Mouse (Mus musculus): Measurements from ENCODE around the gene Kcna1. TPM values are rescaled to one million over a fixed set of nuclear protein-coding genes. Genes with fewer than 3 reads are reported as not detected.
A peak's percentile ranks its signal among the peaks of the same experiment; 100 is the strongest.

Gene Kcna1
- not detected in 2 replicates for polyA plus RNA-seq (2015; fragmentation: Nextera tagmentation; extraction: Ambion mirVana)

DNA sequence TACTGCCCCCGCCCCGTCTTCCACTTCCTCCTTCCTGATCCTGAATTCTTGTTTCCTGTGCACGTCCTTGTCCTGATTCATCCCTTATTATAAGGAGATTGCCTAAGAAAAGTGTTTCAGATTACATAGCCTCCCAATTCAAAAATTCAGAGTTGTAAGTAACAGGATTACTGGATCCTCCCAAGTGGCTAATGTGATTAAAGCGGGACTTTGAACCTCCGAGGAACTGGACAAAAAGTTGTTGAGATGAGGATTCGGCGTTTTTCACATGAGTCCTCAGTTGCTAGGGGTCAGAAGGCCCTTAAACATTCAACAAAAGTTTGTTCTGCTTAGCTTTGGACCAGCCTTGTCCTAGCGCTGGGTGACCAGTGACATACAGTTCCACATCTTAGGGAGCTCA is at the start of gene Kcna1:
Gene Kcna1 (minus strand): TSS at position 4 of the 400 bp plus-strand sequence.
- WGBS (ENCODE audit: insufficient replicate concordance), result 26% methylated on average over 8 of the region's 8 CpGs
- no peak for ATAC-seq
- peaks cover 57% of the 10 kb centered on the region for H3K27me3 ChIP-seq (ENCODE audit: insufficient read depth, low read length)

DNA sequence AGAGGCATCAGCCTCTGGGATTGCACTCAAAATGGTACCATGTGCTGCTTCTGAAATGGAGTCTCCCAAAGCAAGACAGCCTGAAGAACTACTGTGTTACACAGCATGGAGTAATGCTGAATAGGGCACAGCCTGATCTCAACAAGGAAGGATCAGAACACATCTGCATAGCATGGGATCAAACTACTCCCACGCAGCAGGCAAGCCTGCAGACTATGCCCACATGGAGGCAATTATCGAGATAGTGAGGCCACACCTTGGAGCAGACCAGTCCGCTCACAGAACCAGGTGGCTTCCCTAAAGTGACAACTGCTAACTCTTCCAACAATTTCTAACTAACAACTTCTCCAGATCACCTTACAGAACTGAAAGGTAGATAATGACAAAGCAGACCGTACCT is 40.9 kb upstream of the Kcna1 start:
- WGBS (ENCODE audit: insufficient replicate concordance), result 65% methylated on average over 4 of the region's 4 CpGs
- no peak overlapping the region for H3K4me3 ChIP-seq (ENCODE audit: low read depth, low read length)
- no peaks in the 10 kb centered on the region for H3K27me3 ChIP-seq (ENCODE audit: insufficient read depth, low read length)
- no peak overlapping the region for H3K27ac ChIP-seq (ENCODE audit: low read depth)
- no peak overlapping the region for H3K9ac ChIP-seq (replicated peaks)
- no peaks in the 10 kb centered on the region for H3K9me3 ChIP-seq (ENCODE audit: low read length)
- ATAC-seq, result no peak
- TF ChIP-seq EP300 (IDR thresholded peaks at IDR 0.05; ENCODE audit: low read depth), result no peak
- TF ChIP-seq CTCF (IDR thresholded peaks at IDR 0.05; ENCODE audit: low read depth), result no peak
- no peak overlapping the region for H3K4me2 ChIP-seq (ENCODE audit: low read depth, low read length)
- H3K36me3 ChIP-seq (replicated peaks; ENCODE audit: insufficient read depth, low read length), result no peaks in the 10 kb centered on the region
- H3K4me1 ChIP-seq (ENCODE audit: insufficient read depth), result no peaks in the 10 kb centered on the region
- no peak for DNase-seq

More for the DNA sequence above, at the start of gene Kcna1:
- Histone ChIP-seq H3K4me3 (ENCODE audit: low read depth, low read length) (no peak within 1 kb of the TSS), H3K9me3 (ENCODE audit: low read length) (no peaks in the 10 kb centered on the region), H3K9ac (replicated peaks) (no peak within 1 kb of the TSS), H3K4me2 (ENCODE audit: low read depth, low read length) (peak within 1 kb of the TSS; percentile 14; the same call in 1 of the 2 replicates), H3K36me3 (replicated peaks; ENCODE audit: insufficient read depth, low read length) (no peaks in the 10 kb centered on the region), H3K27ac (ENCODE audit: low read depth) (no peak within 1 kb of the TSS), H3K4me1 (ENCODE audit: insufficient read depth) (0 out of 2 replicates have a peak, but pooled peaks cover 3% of the 10 kb centered on the region)
- no peak for DNase-seq
- TF ChIP-seq EP300 (IDR thresholded peaks at IDR 0.05; ENCODE audit: low read depth), result no peak

DNA sequence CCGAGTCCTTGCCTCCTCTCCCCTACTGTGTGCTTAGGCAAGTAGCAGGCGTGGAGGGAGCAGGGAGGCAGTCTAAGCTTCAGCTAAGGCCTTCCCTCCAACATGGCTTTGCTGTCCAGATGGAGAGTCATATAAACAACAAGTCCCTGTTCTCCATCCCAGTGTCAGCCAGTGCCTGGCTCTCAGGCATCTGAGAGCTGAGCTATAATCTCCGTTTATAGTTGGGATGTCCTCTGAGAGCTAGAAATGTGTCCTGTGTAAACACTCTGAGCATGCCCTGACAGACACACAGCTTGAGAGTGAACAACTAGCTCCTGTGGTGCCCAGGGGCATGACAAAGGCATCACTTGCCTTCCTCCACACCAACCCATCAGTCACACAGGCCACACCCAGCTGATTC is 39.0 kb upstream of the Kcna1 start:
- WGBS (ENCODE audit: insufficient replicate concordance), result 58% methylated on average over 3 of the region's 3 CpGs
- Histone ChIP-seq H3K4me1 (ENCODE audit: insufficient read depth) (no peaks in the 10 kb centered on the region), H3K36me3 (replicated peaks; ENCODE audit: insufficient read depth, low read length) (no peaks in the 10 kb centered on the region), H3K4me3 (ENCODE audit: low read depth, low read length) (no peak overlapping the region), H3K27ac (ENCODE audit: low read depth) (no peak overlapping the region), H3K9me3 (ENCODE audit: low read length) (no peaks in the 10 kb centered on the region), H3K9ac (replicated peaks) (no peak overlapping the region), H3K4me2 (ENCODE audit: low read depth, low read length) (no peak overlapping the region), H3K27me3 (ENCODE audit: insufficient read depth, low read length) (no peaks in the 10 kb centered on the region)
- DNase-seq, result no peak
- TF ChIP-seq CTCF (IDR thresholded peaks at IDR 0.05; ENCODE audit: low read depth) (no peak), EP300 (IDR thresholded peaks at IDR 0.05; ENCODE audit: low read depth) (no peak)
- ATAC-seq, result no peak

DNA sequence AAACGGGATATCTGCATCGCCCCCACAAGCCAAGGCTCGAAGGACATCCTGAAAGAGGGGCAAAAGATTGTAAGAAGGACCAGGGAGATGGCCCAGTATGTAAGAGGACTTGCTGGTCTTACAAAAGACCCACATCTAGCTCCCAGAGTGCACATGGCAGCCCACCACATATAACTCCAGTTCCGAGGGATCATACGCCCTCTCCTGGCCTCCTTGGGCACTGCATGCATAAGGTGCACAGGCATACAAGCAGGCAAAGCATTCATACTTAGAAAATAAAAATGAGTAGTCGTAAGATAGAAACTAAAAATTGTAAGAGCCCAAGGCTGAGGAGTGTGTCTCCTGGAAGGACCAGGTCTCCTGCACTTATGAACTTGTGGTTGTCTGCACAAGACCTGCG is 32.8 kb upstream of the Kcna1 start:
- peak; percentile 48 for TF ChIP-seq CTCF (IDR thresholded peaks at IDR 0.05; ENCODE audit: low read depth)
- no peak for TF ChIP-seq EP300 (IDR thresholded peaks at IDR 0.05; ENCODE audit: low read depth)
- Histone ChIP-seq H3K36me3 (replicated peaks; ENCODE audit: insufficient read depth, low read length) (no peaks in the 10 kb centered on the region), H3K4me1 (ENCODE audit: insufficient read depth) (no peaks in the 10 kb centered on the region), H3K4me3 (ENCODE audit: low read depth, low read length) (no peak overlapping the region), H3K4me2 (ENCODE audit: low read depth, low read length) (no peak overlapping the region), H3K27ac (ENCODE audit: low read depth) (no peak overlapping the region), H3K9me3 (ENCODE audit: low read length) (no peaks in the 10 kb centered on the region), H3K27me3 (ENCODE audit: insufficient read depth, low read length) (no peaks in the 10 kb centered on the region), H3K9ac (replicated peaks) (no peak overlapping the region)
- WGBS (ENCODE audit: insufficient replicate concordance), result 56% methylated on average over 7 of the region's 7 CpGs
- ATAC-seq (no peak), DNase-seq (no peak)

DNA sequence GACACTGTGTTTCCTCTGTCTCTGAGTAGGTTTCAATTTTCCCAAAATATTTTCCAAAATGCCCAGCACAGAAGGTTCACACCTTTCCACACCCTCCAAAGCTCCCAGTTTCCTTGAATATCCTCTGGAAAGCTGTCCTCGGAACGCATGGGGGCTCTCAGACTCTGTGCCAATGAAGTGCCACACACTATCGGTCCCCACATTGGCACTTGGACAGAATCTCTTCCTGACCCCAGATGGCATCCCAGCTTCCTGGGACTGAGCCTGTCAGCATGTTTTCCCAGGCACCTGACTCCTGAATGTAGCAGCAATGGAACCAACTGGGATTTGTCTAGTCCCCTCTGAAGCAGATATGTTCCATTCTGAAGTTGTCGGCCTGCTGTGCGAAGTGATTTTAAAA is 20.8 kb upstream of the Kcna1 start:
- Histone ChIP-seq H3K36me3 (replicated peaks; ENCODE audit: insufficient read depth, low read length) (no peaks in the 10 kb centered on the region), H3K4me3 (ENCODE audit: low read depth, low read length) (no peak overlapping the region), H3K4me2 (ENCODE audit: low read depth, low read length) (no peak overlapping the region), H3K4me1 (ENCODE audit: insufficient read depth) (no peaks in the 10 kb centered on the region), H3K9me3 (ENCODE audit: low read length) (no peaks in the 10 kb centered on the region), H3K9ac (replicated peaks) (no peak overlapping the region), H3K27ac (ENCODE audit: low read depth) (no peak overlapping the region), H3K27me3 (ENCODE audit: insufficient read depth, low read length) (no peaks in the 10 kb centered on the region)
- ATAC-seq, result no peak
- no peak for TF ChIP-seq EP300 (IDR thresholded peaks at IDR 0.05; ENCODE audit: low read depth)
- 77% methylated on average over 5 of the region's 5 CpGs for WGBS (ENCODE audit: insufficient replicate concordance)
- DNase-seq, result no peak

DNA sequence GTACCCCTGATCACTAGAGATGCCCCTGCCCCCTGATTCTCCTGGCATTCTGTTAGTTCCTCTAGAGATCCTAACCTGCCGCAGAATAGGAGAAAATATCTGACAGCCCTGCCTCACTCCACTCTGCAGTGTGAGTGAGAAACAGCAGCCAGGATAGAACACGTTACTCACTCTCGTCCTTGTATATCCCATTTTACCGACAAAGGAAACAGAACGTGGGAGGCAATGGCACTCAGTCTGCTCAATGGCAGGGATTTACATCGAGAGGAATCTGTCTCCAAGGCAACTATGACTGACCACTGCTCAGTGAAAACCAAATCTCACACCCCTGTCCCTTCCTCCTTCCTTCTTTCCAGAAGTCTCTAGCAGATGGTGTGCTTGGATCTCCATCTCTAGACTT is 19.9 kb upstream of the Kcna1 start:
- DNase-seq (no peak), ATAC-seq (no peak)
- 61% methylated on average over 6 of the region's 6 CpGs for WGBS (ENCODE audit: insufficient replicate concordance)

DNA sequence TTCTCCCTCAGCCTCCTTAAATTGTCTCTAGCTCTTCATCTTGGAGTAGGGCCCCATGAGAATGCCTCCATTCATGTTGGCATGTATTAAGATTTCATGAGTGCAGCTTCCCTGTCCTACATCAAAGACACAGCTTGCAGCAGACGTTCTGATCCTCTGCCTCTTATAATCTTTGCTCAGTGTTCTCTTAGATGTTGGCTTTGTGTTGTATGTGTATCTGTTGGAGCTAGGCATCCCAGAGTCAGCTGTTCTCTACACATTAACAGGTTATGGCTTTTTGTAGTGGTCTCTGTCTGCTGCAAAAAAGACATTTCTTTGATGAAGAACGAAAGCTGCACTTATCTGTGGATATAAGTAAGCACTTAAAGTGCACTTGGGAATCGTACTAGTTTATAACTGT is 18.4 kb upstream of the Kcna1 start:
- Histone ChIP-seq H3K4me1 (ENCODE audit: insufficient read depth) (no peaks in the 10 kb centered on the region), H3K36me3 (replicated peaks; ENCODE audit: insufficient read depth, low read length) (no peaks in the 10 kb centered on the region), H3K4me2 (ENCODE audit: low read depth, low read length) (no peak overlapping the region), H3K27me3 (ENCODE audit: insufficient read depth, low read length) (no peaks in the 10 kb centered on the region), H3K4me3 (ENCODE audit: low read depth, low read length) (no peak overlapping the region), H3K9me3 (ENCODE audit: low read length) (no peaks in the 10 kb centered on the region), H3K27ac (ENCODE audit: low read depth) (no peak overlapping the region), H3K9ac (replicated peaks) (no peak overlapping the region)
- WGBS (ENCODE audit: insufficient replicate concordance), result 73% methylated on average over 3 of the region's 3 CpGs
- TF ChIP-seq EP300 (IDR thresholded peaks at IDR 0.05; ENCODE audit: low read depth) (no peak), CTCF (IDR thresholded peaks at IDR 0.05; ENCODE audit: low read depth) (no peak)
- ATAC-seq (no peak), DNase-seq (no peak)

More for the DNA sequence above, 19.9 kb upstream of the Kcna1 start:
- TF ChIP-seq EP300 (IDR thresholded peaks at IDR 0.05; ENCODE audit: low read depth) (no peak), CTCF (IDR thresholded peaks at IDR 0.05; ENCODE audit: low read depth) (no peak)
- H3K4me3 ChIP-seq (ENCODE audit: low read depth, low read length), result no peak overlapping the region
- no peak overlapping the region for H3K27ac ChIP-seq (ENCODE audit: low read depth)
- no peaks in the 10 kb centered on the region for H3K27me3 ChIP-seq (ENCODE audit: insufficient read depth, low read length)
- H3K36me3 ChIP-seq (replicated peaks; ENCODE audit: insufficient read depth, low read length), result no peaks in the 10 kb centered on the region
- no peaks in the 10 kb centered on the region for H3K9me3 ChIP-seq (ENCODE audit: low read length)
- no peak overlapping the region for H3K4me2 ChIP-seq (ENCODE audit: low read depth, low read length)
- H3K9ac ChIP-seq (replicated peaks), result no peak overlapping the region
- no peaks in the 10 kb centered on the region for H3K4me1 ChIP-seq (ENCODE audit: insufficient read depth)

All from liver, postnatal 0 days (tissue).